Mouse (Mus musculus): ENCODE measurements around the gene Adipor1. TPM values are rescaled to one million over a fixed set of nuclear protein-coding genes. Genes with fewer than 3 reads are reported as not detected.

Adipor1 gene
- 120 TPM for polyA plus RNA-seq (2017; shearing (Covaris generic))

DNA sequence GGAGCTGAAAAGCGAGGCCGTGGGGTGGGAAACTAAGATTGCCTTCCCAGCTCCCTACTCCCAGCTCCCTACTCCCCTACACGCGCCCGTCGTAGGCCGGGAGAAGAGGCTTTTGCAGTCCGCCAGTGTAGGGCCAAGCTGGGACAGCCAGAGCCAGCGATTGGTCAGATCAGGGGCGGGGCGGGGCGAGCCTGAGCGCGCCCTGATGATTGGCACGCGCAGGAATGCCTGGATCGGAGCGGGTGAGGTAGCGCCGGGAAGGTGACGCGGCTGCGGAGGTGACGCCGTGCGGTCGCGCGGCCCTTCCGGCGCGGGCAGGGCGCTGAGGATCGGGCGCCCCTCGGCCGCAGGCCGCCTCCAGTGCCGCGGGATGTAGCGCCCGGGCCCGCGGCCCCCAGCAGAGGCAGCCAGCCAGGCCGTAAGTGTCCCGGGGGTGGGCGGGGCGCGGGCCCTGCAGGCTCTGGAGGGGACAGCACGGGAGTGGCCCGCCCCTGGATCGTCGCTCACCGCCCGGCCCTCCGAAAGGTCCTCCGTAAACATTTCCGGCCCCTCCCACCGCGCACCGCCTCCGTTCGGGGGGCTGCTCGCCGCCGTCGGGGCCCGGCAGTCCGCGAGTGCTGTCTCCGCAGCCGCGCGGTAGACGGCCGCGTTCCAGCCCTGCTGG is at the start of gene Adipor1:
Adipor1 (plus strand) TSS at position 211 of the 664 bp plus-strand sequence.

DNA sequence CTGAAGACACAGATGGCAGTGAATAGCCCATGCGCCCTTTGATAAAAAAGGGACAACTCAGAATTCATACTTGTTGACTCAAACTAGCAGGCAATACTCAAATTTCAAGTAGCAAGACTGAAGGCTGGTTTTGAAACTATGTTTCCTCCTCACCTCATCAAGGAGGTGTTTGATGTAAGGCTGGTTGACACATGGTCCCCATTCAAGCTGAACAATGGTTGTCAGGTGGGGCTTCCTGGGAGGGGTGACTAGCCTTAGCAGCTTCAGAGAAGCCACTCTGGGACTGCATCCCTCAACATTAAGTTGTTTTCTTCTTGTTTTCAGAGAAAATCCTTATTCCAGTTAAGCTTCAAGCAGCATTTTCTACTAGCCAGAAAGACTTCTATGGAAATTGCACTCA is 29.5 kb upstream of the Adipor1 start, which contains the start of gene 4933406M09Rik:
4933406M09Rik (plus strand) TSS at position 275 of the 400 bp plus-strand sequence.

DNA sequence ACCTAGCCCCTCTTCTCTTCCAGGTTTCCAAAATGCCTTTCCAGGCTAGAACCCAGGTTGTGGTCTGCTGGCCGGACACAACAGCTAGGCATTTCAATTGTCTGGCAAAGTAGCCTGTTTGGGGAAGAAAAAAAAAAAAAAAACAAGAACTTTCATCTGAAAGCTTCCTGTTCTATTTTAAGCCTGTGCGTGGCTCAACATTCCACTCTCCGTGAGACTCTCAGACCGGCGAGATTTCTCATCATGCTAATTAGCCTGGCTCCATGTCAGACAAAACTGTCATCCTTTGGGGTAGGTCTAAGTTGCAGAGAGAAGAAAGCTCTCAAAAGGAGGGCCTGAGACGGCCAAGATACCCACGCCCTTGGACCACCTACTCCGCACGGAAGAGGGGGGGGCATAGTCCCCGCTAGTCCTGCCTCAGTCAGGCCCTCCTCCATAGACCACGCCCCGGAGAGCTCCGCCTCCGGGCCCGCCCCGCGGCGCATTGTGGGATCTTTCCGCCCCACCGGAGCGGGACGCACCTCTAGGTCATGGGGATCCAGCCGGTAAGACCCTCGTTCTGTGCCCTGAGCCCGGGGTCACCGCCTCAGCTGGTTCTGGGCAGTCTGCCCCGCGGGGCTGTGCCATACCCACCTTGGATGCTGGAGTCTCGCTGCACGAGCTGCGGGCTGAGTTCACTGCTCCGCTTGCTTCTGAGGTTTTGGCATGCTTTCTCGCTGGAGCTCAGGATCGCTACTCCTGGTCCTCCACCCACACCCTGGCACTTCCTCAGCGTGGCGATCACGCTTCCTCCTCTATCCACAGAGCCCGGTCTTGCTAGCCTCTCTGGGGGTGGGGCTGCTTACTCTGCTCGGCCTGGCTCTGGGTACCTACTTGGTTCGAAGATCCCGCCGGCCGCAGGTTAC is 9.4 kb upstream of the Adipor1 start, which contains the start of gene Cyb5r1:
Cyb5r1 (plus strand) TSS at position 51 of the 905 bp plus-strand sequence.

DNA sequence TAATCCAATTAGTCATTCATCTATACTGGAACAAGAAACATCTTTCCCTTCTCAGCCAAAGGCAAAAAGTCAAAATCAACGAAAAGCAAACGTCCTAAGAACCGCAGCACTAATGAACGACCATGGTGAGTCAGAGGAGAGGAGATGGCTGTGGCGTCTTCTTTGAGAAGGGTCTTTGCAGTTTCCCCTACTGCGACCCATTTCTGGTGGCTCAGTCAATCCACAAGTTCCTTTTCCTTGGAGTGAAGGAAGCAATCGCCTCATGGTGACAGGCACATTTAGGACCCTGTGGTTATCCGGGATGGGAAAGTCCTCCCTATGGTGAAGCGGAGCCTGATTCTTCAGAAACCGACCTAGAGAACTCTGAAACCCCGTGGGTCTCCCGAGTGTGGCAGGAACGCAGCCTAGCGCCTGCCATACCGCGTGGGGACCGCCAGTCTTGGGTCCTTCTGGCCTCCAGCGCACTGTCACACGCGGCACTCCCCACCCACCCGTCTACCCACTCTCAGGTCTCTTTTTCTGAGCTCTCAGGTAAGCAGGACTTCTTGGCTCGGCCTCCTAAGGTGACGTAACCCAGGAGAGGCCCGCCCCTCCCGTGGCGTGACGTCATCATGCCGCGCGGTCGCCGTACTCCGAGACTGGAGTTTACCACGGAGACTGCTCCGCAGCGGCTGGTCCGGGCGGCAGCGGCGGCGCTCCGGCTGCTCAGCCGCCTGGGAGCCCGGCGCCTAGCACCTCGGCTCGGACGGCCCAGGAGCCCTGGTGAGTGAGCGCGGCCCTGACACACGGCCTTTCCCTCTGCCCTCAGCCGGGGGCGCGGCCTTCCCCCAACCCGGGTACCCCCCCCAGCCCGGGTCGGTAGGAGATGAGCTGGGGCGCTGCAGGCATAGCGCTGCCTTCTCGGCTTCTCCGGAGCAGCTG is 40.0 kb downstream of the Adipor1 start, which contains the start of gene Klhl12:
Klhl12 (plus strand) TSS at position 628 of the 921 bp plus-strand sequence.

Other genes with a start within 250 kb of the Adipor1 start
- not detected for gene Chil1, start 233.2 kb upstream of the Adipor1 start, polyA plus RNA-seq (2017; shearing (Covaris generic))
- not detected for gene Mybph, start 221.9 kb upstream of the Adipor1 start, polyA plus RNA-seq (2017; shearing (Covaris generic))
- gene Adora1, start 179.9 kb upstream of the Adipor1 start, polyA plus RNA-seq (2017; shearing (Covaris generic)), result 0.12 TPM
- not detected for gene Myog, start 125.4 kb upstream of the Adipor1 start, polyA plus RNA-seq (2017; shearing (Covaris generic))
- not detected for gene Ppfia4, start 82.5 kb upstream of the Adipor1 start, polyA plus RNA-seq (2017; shearing (Covaris generic))
- 110 TPM for gene Tmem183a, start 53.4 kb upstream of the Adipor1 start, polyA plus RNA-seq (2017; shearing (Covaris generic))
- gene 4933406M09Rik, start 29.4 kb upstream of the Adipor1 start, polyA plus RNA-seq (2017; shearing (Covaris generic)), result not detected
- gene Cyb5r1, start 9.8 kb upstream of the Adipor1 start, polyA plus RNA-seq (2017; shearing (Covaris generic)), result 18.4 TPM
- gene Klhl12, start 40.2 kb downstream of the Adipor1 start, polyA plus RNA-seq (2017; shearing (Covaris generic)), result 24.7 TPM
- gene Rabif, start 79.3 kb downstream of the Adipor1 start, polyA plus RNA-seq (2017; shearing (Covaris generic)), result 30.3 TPM
- 0.27 TPM for gene Mgat4e, start 134.3 kb downstream of the Adipor1 start, polyA plus RNA-seq (2017; shearing (Covaris generic))
- gene Kdm5b, start 144.8 kb downstream of the Adipor1 start, polyA plus RNA-seq (2017; shearing (Covaris generic)), result 50.4 TPM
- not detected for gene Syt2, start 231.3 kb downstream of the Adipor1 start, polyA plus RNA-seq (2017; shearing (Covaris generic))